Mouse (Mus musculus) retina, adult 2 months (tissue): Measurements from ENCODE around the gene Il34.

ENCODE experiments used
- DNase-seq: peaks from one replicate; pipeline ENCODE4 v3.0.0-alpha.2; 2012; ENCODE audit warnings: low read depth, low spot score

The Il34 gene

DNA sequence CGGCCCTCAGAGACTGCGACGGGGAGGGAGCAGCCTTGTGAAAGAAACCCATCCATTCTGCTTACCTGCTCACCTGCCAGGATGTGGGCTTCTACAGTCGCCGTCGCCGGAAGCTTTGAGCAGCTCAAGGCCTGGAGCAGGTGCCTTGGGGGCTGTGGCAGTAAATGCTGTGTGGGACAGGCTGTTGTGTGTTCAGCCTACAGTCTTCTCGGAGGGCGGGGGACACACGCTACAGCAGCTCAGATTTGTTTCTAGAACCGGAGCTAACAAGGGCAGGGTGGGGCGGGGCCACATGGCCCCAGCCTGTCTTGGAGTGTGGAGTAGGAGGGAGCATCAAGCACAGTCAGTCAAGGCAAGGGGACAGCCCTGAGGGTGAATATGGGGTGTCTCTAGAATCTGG is at the start of gene Il34:
Gene Il34 (minus strand): TSS at position 256 of the 400 bp plus-strand sequence.
- no peak for DNase-seq

DNA sequence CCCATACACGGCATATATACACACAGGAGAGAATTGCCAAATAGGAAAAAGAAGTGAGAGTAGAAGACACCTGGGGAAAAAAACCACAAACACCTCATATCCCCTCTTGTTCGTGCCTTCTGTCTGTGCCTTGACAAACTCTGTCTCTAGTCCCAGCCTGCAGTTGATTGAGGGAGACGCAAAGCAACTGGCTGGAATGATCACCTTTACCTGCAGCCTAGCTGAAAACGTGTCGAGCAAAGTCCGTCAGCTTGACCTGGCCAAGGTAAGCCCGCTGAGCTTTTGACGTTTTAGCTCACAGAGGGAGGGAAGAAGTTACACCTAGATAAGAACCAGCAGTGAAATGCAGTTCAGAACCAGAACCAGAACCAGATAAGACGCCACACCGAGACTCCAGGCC is 45.5 kb upstream of the Il34 start:
- DNase-seq, result no peak

DNA sequence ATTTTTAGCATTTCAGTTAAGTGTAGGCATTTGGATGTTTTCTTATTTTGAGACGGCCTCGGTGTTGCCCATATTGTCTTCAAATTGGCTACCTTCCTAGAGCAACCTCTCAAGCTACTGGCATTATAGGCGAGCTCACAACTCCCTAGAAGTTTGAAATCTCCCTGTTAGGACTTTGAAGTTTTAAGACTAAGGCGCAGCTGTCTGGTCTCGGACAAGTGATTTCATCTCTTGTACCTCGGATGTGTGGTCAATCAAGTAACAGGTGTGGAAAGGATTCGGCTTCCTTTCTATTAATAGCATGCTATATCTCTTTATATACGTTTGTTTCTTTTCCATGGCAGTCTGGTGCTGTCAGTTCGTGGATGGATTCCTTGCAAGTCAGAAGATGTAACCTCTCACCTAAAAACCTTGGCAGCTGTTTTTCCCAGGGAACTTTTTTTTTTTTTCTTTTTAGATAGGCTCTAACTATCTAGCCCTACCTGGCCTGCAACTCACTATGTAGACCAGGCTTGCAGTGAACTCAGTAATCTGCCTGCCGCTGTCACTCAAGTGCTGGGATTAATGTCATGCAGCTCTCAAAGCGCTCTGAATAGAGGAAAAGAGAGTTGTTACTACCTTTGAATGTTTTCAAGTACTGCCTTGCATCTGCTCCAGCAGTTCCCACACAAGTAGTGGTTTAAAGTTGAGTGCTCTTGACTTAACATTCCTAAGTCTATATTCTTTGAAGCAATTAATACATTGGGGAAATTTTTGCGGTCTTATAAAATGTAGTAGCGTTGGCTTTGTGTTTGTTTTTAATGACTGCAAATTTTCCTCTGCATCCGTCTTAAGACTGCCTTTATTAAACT is 42.1 kb upstream of the Il34 start:
- no peak for DNase-seq

DNA sequence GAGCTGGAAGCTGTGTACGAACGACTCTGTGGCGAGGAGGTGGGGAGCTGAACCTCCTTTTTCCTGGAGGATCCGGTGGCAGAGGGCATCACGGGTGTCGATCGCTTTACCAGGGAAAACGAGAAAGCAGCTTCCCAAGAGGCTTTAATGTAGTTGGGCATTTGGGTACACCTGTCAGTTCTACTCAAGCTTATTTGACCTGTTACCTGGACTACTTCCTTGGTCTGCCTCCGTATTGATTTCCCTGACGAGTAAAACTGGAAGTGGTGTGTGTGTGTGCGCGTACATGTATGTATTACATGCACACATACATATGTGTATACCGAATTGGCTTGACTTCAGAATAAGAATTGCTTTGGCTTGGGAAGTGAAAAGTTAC is 41.4 kb upstream of the Il34 start:
- no peak for DNase-seq

DNA sequence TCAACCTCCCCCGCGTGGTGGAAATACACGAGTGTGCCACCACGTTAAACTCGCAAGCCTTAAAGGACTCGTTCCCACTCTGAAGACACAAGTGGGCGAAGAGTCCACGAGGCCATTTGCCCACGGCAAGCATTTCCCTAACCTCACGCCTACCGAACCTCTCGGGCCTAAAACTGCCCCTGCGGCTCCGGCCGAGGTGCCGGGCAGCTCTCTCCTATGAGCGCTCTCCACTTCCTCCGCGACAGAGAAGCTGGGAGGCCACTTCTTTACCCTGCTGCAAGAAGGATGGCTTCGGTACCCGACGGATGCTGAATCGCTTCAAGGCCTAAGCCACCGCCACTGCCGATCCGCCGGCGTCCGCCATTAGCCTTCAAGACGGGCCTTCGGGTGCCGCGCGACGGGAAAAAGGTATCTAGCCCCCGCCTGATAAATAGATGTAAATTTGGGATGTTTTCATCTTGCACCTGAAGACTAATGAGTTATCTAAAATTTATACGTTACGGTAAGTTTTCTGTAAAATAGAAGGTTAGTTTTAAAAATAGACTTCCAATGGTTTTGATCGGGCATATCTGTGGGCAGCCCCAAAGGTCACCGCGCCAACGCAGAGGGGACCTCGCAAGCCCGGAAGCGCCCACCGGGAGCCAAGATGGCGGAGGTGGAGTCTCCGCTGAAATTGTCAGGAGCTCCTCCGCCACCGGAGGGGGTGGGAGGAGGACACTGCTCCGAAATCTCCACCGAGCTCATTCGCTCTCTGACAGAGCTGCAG is 40.9 kb upstream of the Il34 start, which contains the start of the genes Cog4 and Sf3b3:
Gene Cog4 (plus strand): TSS at position 196 of the 766 bp plus-strand sequence.
Gene Sf3b3 (minus strand): TSS at position 383 of the 766 bp plus-strand sequence.
- peak; percentile 87 for DNase-seq

DNA sequence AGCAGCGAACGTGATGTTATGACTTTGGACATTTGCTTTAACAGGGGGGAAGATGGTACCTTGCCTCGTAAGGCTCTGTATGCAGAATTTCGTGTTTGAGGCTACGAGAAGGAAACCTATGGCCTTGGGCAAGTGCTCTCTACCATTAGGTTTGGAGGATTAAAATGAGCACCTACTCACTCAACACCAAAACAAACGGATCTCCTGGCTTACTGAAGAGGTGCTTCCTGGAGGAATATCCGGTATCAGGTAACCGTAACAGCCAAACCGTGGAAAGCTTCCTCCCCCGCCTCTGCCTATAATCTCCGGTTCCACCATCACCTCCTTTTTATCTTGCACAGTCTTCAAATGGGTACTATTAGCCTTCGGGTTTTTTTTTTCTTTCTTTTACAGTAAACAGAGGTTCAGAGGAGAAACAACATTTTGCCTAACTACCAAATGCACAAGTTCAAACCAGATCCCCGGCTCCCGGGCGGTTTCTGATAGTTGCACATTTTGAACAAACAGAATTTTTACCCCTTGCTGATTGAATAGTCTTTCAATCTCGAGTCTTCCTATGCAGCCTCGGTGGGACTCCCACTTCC is 40.2 kb upstream of the Il34 start:
- DNase-seq, result no peak

DNA sequence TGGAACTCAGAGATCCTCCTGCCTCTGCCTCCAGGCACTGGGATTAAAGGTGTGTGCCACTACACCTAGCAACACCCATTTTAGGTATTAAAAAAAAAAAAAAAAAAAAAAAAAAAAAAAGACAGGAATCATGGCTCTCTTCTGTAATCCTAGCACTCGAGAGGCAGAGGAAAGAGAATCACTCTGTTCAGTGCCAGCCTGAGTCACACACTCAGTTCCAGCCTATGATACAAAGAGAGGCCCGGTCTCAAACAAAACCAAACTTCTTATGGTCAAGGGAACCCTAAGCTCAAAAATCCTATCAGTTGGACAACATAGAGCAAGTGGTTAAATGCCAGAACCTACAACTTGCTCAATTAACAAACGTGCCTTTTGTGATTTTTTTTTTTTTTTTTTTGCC is 39.2 kb upstream of the Il34 start:
- no peak for DNase-seq

DNA sequence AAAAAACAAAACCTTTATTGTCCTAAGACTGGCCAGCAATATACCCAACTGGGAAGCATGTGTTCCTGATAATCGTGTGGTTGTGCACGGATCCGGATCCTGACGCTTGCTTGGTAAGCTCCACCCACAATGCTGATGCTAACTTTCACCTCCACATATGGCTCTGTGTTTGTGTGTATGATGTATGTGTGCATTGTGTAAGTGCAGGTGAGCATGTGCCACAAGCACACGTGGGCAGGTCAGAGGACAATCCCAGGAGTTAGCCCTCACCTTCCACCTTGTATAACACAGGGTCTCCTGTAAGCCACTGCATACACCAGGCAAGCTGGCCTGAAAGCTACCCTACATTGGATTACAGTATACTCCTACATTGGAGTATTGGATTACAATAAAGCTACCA is 37.5 kb upstream of the Il34 start:
- no peak for DNase-seq

DNA sequence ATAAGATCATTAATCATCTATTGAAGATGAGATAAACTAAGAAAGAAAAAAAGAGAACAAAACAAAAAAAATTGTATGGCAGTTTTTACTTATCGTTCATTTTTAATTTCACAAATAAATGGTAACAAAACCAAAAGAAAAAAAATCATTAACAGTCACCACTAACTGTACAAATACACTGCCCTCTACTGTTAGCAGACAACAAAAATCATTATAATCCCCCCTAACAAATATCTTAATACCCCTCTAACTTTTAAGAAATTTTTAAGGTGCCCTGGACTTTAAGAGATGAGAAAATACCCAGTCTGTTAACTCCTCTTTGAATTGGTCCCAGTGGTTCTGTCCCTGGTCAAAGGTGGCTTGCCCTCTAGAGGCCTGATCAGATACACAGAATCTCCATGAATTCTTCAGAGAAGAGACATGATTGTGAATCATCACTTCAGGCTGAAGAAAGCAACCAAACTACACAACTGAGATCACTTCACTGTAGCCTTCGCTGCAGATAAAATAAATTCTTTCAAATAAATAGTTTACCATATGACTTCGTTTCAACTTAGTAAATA is 36.4 kb upstream of the Il34 start:
- DNase-seq, result no peak

DNA sequence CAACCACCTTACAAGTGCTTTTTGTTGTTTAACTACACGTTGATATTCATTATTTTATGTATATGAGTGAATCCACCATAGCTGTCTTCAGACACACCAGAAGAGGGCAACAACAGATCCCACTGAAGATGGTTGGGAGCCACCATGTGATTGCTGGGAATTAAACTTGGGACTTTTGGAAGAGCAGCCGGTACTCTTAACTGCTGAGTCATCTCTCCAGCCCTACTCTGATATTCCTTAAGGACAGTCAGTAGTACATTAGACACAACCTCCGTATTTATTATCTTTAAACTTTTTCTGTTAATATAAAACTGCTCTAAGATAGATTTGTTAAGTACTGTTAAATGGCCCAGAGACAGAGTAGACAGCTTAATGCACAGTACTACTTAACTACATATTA is 26.2 kb upstream of the Il34 start:
- no peak for DNase-seq

DNA sequence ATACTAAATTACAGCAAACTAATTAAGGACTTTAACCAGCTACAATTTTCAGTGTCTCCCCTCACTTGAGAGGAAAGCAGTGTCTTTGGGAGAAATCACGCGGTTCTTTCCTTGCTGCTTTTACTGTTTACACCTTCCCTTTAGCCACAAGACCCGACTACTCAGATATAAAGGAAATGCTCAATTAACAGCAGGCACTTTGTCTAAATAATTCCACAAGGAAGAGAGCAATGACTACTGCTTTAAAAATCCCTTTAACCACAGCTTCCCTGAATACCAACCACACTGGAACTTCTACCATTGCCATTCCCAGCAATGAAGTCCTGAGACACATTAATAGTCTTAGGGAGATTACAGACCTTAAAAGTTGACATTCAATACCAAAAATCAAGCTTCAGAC is 22.8 kb upstream of the Il34 start:
- no peak for DNase-seq

DNA sequence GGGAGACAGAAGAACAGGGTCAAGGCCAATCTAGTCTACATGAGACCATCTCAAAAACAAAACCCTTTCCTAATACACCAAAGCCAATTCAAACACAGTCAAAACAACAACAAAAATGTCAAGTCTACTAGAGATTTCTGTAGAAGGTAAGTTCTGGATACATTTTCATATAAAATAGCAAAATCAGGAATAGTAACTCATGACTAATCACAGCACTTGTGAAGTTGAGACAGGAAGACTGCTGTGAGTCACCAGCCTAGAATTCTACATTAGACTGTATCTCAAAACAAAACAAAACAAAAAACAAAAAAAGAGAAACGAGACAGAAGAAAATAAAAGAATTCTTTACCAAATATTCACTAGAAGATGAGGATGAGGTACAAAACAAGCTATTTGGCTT is 19.1 kb upstream of the Il34 start:
- DNase-seq, result no peak

DNA sequence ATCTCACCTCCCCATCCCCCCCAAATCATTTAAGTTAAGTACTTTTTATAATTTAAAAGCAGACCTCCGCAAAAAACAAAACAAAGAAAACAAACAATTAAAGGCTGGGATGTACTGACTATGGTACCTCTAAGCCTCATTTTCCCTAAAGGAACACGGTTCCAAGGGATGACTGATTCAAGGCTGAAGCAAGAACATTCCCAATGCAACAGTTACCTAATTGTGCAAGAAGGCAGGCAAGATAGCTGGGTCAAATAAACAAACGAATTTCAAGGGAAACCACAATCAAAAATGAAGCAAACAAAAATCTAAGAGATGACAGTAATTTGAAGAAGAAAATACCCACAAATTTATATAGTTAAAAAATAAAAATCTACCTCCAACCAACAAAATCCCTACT is 16.2 kb upstream of the Il34 start:
- DNase-seq, result no peak

DNA sequence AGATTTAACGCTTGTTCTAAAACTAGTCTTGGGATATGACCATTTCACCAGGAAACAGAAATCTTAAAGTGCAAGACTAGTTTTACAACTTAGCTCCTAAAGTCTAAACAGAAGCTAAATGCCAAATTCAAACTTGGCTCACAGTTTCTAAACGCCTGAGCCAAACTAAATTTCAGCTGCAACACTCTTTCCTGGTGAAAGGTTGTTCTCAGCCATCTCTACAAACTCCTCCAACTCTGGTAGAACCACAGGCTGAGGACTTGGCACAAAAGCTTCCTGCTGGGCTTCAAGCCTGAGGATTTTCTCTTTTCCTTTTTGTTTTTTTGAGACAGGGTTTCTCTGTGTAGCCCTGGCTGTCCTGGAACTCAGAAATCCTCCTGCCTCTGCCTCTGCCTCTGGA is 14.5 kb upstream of the Il34 start:
- DNase-seq, result no peak

DNA sequence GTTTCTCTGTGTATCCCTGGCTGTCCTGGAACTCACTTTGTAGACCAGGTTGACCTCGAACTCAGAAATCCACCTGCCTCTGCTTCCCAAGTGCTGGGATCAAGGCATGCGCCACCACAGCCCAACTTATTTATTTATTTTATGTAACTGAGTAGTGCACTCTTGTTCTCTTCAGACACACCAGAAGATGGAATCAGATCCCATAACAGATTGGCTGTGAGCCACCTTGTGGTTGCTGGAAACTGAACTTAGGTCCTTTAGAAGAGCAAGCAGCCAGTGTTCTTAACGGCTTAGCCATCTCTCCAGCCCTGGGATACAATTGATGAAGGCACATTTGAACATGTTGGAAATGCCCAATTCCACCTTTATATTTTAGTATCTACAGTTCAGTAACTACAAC is 12.9 kb upstream of the Il34 start:
- DNase-seq, result no peak

DNA sequence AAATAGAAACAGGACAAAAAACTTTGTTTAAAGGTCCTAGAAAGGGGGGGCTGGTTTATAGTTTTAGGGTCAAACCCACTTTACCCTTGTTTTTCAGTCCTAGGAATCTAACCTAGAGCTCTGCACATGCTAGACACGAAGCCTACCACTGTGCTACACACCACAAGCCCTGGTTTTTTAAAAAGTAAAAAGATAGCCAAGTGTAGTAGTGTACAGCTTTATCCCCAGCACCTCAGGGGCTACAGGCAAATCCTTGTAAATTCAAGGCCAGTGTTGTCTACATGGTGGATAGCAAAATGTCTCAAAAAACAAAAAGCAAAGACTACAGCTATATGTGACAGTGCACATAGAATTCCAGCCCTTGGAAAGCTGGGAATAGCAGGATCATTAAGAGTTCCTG is 11.3 kb upstream of the Il34 start:
- no peak for DNase-seq

DNA sequence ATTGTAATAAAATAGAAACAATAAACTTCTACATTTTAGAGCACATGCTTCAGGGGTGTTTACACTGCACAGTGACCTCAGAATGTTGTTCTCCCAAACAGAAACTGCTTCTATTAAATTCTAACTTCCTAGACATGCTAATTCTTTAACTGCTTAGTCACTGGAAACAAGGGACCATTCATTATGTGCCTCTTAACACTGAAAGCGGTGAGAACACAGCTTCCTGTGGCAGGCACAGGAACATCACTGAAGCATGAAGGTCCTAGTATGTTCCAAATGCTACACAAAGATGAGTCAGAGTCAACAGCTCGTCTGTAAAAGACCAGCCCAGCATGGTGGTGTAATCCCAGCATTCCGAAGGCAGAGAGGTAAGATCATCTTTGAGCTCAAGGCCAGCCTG is 9.6 kb upstream of the Il34 start:
- DNase-seq, result no peak

DNA sequence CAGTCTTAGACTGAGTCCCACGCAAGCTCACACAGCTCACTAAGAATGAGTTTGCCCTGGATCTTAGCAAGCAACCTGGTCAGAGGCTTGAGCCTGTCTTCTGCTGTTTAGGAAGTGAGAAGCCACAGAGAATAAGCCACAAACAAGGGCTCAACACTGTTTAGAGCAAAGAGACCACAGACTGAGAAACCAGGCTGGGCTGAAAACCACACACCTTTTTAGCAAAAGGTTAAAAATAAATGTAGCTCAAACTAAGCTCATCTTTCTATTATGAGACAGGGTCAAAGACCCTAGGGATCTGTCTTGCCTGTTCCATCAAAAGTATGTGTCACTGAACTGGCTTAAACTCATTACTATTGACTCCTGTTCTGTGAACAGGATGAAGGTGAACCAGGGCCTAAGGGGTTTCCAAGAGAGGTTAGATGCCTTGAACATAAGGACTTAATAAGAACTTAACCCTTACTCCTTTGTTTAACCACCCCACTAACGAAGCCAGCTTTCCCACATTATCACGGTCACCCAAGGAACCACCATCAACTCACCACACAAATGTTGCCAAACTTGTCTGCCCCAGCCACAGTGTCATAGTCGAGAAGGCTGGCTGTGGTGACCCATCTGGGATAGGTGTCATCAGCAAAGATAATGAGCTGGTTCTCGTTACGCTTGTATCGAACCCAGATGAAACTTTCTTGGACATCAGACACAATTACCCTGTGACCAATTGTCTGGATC is 7.5 kb upstream of the Il34 start:
- no peak for DNase-seq

DNA sequence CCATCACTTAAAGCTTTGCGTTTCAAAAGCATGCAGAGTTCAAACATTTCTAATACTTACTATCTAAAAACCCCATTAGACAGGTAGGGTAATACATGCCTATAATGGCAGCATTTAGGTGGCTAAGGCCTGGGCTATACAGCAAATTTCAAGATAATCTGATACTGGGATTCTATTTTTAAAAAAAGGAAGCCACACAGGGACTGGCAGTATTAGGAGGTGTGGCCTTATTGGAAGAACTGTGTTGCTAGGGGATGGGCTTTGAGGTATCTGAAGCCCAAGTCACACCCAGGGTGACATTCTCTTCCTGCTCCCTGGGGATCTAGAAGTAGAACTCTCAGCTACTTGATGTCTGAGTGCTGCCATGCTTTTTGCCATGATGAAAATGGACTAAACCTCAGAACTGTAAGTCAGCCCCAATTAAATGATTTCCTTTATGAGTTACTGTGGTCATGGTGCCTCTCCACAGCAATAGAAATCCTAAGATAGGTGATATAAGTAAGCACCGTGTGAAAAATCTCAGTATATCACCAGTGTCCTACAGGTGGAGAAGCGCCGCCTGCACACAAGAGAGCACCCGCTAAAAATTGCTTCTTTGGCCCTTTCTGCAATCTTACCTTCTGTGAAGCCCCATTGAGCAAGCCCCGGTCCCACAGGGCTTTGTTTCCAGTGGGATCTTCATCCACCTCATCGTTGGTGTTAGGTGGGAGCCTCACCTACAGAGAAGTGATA is 6.8 kb upstream of the Il34 start:
- DNase-seq, result no peak

DNA sequence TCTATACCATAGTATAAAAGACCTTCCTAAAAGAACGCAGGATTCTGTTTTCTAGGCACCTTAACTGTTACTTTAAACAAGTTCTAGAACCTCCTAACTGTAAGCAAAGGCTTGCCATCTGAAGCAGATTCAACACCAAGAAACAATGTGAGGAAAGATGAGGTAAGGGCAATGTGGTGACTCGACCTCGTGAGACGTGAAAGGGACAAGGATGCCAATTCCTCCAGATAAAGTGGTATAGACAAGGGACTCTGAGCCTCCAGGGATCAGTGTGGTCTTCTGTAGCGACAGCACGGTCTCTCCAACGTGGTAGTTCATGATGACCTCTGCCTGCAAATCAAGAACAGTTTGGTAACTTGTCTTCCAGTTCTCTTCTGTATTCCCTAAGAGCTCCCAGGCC is 6.1 kb upstream of the Il34 start:
- no peak for DNase-seq

DNA sequence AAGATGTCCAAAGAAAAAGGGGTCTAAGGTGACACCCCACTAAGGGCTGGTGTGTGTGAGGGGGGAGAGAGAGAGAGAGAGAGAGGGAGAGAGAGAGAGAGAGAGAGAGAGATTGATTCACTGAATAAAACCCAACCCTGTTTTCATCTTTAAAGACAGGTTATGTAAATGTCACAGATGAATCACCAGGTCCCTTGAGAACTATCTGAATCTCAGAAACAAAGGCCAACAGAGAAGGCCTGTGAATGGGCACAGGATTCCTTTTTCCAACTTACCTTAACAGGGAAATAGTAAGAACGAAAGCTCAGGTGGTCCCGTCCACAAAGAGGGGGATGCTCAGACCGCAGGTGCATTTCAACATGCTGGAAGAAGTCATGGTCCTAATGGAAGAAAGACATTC is 5.4 kb upstream of the Il34 start:
- DNase-seq, result no peak
